Mouse (Mus musculus) heart, embryonic 16.5 days (tissue): ENCODE measurements around the gene Nqo2. TPM values are rescaled to one million over a fixed set of nuclear protein-coding genes. Genes with fewer than 3 reads are reported as not detected.
A peak's percentile ranks its signal among the peaks of the same experiment; 100 is the strongest.
"Not testable (repeated sequence)": the region's sequence is repeated elsewhere in the genome, so short reads cannot be mapped to it uniquely, and the experiment has no call there.

ENCODE experiments used
- ATAC-seq: fragments of 200-750 bp; cut with Nextera tagmentation; replicated peaks from 2 replicates; pipeline ENCODE4 v1.8.0; 2017; ENCODE audit warnings: moderate number of reproducible peaks; ENCODE audit not compliant: insufficient read depth, low FRiP score; ENCODE audit errors: extremely low read depth
- H3K27ac ChIP-seq: fragments of 300-500 bp; sonication (generic); 2 replicates; pipeline ENCODE4 v1.5.1; 2014; ENCODE audit warnings: mild to moderate bottlenecking, low read length, control low read depth, moderate library complexity
- H3K27me3 ChIP-seq: fragments of 300-500 bp; sonication (generic); 2 replicates; pipeline ENCODE4 v1.6.1; 2014; ENCODE audit warnings: low read length, mixed read lengths; ENCODE audit not compliant: control insufficient read depth, insufficient read depth
- H3K36me3 ChIP-seq: fragments of 300-500 bp; sonication (generic); 2 replicates; pipeline ENCODE4 v1.6.1; 2014; ENCODE audit not compliant: control insufficient read depth, insufficient read depth
- H3K4me1 ChIP-seq: fragments of 300-500 bp; sonication (generic); 2 replicates; pipeline ENCODE4 v1.6.1; 2014; ENCODE audit warnings: low read length, mixed read lengths; ENCODE audit not compliant: control insufficient read depth, insufficient read depth
- H3K4me2 ChIP-seq: fragments of 300-500 bp; sonication (generic); 2 replicates; pipeline ENCODE4 v1.6.1; 2014; ENCODE audit warnings: low read depth, mild to moderate bottlenecking, control low read depth, low read length
- H3K4me3 ChIP-seq: fragments of 300-500 bp; sonication (generic); 2 replicates; pipeline ENCODE4 v1.5.1; 2014; ENCODE audit warnings: mild to moderate bottlenecking, control low read depth, low read length
- H3K9ac ChIP-seq: fragments of 300-500 bp; sonication (generic); 2 replicates; pipeline ENCODE4 v1.6.1; 2014; ENCODE audit warnings: low read length, control low read depth
- H3K9me3 ChIP-seq: fragments of 300-500 bp; sonication (generic); replicated peaks from 2 replicates; pipeline ENCODE4 v1.6.1; 2016; ENCODE audit warnings: low read length; ENCODE audit not compliant: control insufficient read depth
- WGBS: fragments of 180-500 bp; shearing (Covaris S2); extraction: QIAGEN DNeasy Blood & Tissue Kit; methylation state at CpG from one replicate; pipeline ENCODE4 v1.1.7; 2014; 5-methylcytosine and 5-hydroxymethylcytosine counted together
- polyA plus RNA-seq: library from polyadenylated mRNA; unstranded; fragments of >200 nt; fragmentation: Nextera tagmentation; extraction: Ambion mirVana; gene quantifications from 2 replicates; pipeline ENCODE4 v1.2.1, GENCODE M21; 2015

Nqo2 gene
- polyA plus RNA-seq, 1 experiment from 2014 or later, result 28.9 TPM

DNA sequence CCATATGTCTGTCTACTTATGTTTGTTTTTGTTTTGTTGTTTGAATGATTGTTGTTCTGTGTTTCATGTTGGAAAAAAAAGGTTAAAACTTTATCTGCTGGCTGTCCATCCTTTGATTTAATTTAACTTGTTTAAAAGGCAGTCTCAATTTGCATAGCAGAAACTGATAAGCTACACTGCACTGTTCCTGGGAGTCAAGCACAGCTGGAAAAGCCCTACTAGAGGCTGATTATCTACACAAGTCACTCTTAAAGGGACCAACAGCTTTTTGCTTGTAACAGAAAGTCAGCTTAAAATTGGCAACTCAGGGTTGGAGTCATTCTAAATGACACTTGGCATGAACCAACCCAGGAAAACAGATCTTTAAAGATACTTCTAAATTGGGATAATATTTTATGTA lies 26.9 kb upstream of the Nqo2 start:
- not testable (repeated sequence) for ATAC-seq, H3K27me3 ChIP-seq, H3K4me3 ChIP-seq, H3K36me3 ChIP-seq, H3K9ac ChIP-seq, H3K9me3 ChIP-seq
- peak overlapping the region; percentile 56; the same call in 1 of the 2 replicates for H3K27ac ChIP-seq
- H3K4me1 ChIP-seq, result peaks cover 13% of the 10 kb centered on the region
- peak overlapping the region; percentile 7; the same call in 1 of the 2 replicates for H3K4me2 ChIP-seq

DNA sequence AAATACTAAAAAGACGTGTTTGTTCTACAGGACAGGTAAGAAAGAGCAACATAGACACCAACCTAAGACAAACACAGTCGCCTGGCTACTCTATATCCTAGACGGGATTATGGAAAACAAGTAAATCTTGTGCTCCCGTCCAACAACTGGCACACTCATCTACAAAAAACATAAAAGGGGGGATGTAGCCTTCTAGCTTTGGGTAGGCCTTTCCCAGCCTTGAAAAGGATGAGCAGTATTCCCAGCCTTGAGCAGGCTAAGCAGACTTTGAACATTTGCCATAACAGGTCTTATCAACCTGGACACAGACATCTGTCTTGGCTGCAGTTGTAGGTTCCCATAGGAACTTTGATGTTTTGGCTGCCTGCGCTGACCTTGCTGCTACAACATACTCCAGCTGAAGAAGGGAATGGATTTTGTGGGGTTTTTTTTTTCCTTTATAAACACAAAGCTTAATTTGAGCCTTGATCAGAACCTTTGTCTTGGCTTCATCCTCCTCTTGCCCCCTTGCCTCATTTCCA lies 23.1 kb upstream of the Nqo2 start:
- no peak for ATAC-seq
- H3K4me1 ChIP-seq, result peaks cover 5% of the 10 kb centered on the region
- H3K9ac ChIP-seq, result no peak overlapping the region
- H3K36me3 ChIP-seq, result no peaks in the 10 kb centered on the region
- no peaks in the 10 kb centered on the region for H3K9me3 ChIP-seq
- 83% methylated on average over 5 of the region's 5 CpGs for WGBS
- no peak overlapping the region for H3K4me3 ChIP-seq
- H3K27ac ChIP-seq, result no peak overlapping the region
- H3K27me3 ChIP-seq, result no peaks in the 10 kb centered on the region
- H3K4me2 ChIP-seq, result no peak overlapping the region

DNA sequence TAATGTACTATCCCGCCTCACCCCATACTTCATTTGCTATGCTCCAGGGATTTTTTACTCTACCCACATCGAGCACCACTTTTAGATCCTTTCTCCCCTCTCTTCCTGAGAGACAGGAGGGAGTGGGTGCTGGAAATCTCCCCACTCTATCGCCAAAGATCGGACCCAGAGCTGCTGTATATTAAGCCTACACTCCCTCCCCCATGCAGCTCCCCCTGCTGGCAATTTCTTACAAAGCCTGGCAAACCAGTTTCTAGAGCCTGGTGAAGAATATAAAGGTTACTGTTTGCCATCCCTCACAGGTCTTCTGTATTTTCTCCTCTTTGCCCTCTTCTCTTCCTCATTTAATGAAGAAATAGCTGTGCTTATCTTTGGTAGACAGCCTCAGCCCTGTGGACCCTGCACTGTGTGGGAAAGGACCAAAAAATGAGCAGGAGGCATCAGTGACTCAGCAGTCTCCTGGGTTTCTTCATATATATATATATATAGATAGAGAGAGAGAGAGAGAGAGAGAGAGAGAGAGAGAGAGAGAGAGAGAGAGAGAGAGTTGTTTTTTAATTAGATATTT lies 22.2 kb upstream of the Nqo2 start:
- H3K27ac ChIP-seq, result no peak overlapping the region
- ATAC-seq, result no peak
- WGBS, result 38% methylated on average over 4 of the region's 4 CpGs
- no peak overlapping the region for H3K4me3 ChIP-seq
- no peaks in the 10 kb centered on the region for H3K4me1 ChIP-seq
- no peaks in the 10 kb centered on the region for H3K36me3 ChIP-seq
- no peak overlapping the region for H3K4me2 ChIP-seq
- no peak overlapping the region for H3K9ac ChIP-seq
- no peaks in the 10 kb centered on the region for H3K9me3 ChIP-seq
- no peaks in the 10 kb centered on the region for H3K27me3 ChIP-seq

DNA sequence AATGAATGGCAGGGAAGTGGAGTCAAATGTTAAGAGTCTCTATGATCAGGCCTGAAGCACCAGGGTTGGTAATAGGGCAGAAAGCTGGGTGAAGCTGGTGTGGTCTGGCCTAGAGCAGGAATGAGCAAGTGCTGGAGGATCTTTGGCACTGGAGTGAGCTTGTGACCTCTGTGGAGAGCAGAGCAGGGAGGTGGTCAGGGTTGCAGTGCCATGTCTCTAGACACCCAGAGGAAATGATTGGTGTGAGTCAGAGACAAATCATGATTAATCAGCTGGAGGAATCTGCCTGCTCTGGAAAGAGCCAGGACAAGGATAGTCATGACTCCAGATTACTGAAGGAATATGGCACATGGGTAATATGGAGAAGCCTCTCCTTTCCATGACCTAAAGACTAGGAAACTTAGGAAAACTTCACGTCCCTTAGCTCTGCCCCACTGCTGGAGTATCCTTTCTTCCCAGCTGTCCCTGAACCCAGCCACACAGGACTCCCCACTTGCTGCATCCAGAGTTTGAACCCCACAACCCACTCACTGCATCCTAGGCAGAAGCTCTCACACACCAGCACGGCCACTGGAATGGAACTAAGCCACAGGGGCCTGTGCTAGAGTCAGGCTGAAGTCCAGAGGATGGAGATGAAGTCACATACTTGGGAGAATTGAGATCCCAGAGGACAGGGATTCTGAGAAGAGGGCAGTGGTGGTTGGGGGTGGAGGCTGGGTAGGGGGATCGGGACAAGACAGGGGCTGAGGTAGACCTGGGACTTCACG lies 13.0 kb upstream of the Nqo2 start:
- Histone ChIP-seq H3K4me2 (no peak overlapping the region), H3K4me1 (no peaks in the 10 kb centered on the region), H3K9me3 (no peaks in the 10 kb centered on the region), H3K27ac (no peak overlapping the region), H3K36me3 (no peaks in the 10 kb centered on the region), H3K27me3 (no peaks in the 10 kb centered on the region), H3K4me3 (no peak overlapping the region), H3K9ac (no peak overlapping the region)
- 74% methylated on average over 4 of the region's 4 CpGs for WGBS
- no peak for ATAC-seq

DNA sequence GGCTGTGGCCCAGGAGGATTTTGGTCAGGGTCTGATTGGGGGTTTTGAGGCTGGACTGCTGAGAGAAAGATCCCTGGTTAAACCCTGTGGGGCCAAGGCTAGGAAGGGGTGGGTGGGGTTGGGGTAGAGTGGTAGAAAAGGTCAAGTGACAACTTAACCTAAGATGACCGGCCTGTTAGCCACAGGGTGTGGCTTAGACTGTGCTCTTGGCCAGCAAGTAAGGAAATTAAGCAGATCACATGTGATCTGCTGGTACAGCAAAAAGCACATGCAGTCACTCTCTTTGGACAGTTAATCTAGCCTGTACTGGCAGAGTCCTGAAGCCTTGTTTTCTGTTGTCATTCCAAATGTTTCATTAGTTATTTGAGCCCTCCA lies 12.4 kb upstream of the Nqo2 start:
- Histone ChIP-seq H3K4me1 (no peaks in the 10 kb centered on the region), H3K9ac (no peak overlapping the region), H3K27ac (no peak overlapping the region), H3K36me3 (no peaks in the 10 kb centered on the region), H3K27me3 (no peaks in the 10 kb centered on the region), H3K4me3 (no peak overlapping the region), H3K9me3 (no peaks in the 10 kb centered on the region), H3K4me2 (no peak overlapping the region)
- whole genome bisulfite sequencing, result 64% methylated on average over 1 of the region's 1 CpGs
- no peak; the same call in 1 of the 2 replicates for ATAC-seq

DNA sequence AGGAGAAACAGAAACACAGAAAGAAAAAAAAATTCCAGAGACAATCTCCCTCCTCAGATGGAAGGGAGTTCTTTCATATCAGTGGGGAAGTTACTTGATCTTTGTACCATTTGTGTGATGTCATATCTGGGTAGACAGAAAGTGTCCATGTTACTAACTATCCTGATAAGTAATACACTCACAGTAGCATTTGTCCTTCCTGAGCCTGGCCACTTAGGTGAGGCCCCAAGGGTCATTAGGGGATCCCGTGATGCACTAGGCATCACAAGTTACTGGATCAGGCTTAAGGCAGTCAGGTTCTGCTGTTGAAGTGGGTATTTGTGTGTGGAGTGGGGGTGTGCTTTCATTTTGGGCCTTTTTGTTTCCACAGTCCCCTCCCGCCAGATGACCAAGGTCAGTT lies 11.5 kb upstream of the Nqo2 start:
- ATAC-seq, result no peak
- no peak overlapping the region for H3K27ac ChIP-seq
- no peak overlapping the region for H3K4me2 ChIP-seq
- no peaks in the 10 kb centered on the region for H3K9me3 ChIP-seq
- no peaks in the 10 kb centered on the region for H3K4me1 ChIP-seq
- no peak overlapping the region for H3K9ac ChIP-seq
- H3K4me3 ChIP-seq, result no peak overlapping the region
- H3K27me3 ChIP-seq, result no peaks in the 10 kb centered on the region
- WGBS, result 89% methylated on average over 2 of the region's 2 CpGs
- no peaks in the 10 kb centered on the region for H3K36me3 ChIP-seq

DNA sequence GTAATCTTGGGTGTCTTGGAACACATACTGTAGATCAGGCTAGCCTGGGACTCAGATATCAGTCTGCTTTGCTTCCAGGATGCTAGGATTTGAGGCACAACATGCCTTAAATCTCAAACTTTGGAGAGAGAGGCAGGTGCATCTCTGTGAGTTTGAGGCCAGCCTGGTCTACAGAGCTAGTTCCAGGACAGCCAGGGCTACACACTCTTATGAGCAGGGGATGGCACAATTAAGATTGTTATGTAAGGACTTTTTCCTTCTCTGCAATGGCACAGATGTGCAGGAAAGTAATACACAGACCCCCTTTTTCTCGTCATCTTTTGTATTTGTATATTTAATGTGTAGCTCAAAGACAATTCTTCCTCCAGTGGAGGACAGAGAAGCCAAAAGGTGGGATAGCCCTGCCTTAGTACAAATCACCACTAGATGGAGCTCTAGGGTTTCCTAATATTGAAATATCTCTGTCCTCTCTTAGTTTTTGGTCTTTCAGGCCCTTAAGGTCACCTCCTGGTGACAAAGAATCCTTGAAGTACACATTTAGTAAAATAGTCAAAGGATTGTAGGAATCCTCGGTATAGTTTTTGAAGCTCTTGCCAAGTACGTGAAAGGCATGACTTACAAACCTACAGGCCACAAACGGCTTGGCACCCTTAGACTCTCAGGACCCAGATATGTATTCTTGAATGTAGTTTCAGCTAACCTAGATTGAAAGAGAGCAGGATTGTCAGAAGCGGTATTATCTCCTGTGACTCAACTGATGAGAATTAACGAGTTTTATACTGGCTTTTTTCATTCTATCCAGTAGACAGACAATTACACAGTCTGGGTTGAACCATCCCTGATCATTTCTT lies 7.7 kb upstream of the Nqo2 start:
- 42% methylated on average over 6 of the region's 6 CpGs for WGBS
- Histone ChIP-seq H3K27me3 (no peaks in the 10 kb centered on the region), H3K27ac (no peak overlapping the region), H3K36me3 (no peaks in the 10 kb centered on the region; the same call in 1 of the 2 replicates), H3K4me2 (no peak overlapping the region), H3K4me1 (no peaks in the 10 kb centered on the region), H3K9me3 (no peaks in the 10 kb centered on the region), H3K9ac (no peak overlapping the region), H3K4me3 (no peak overlapping the region)
- no peak for ATAC-seq

DNA sequence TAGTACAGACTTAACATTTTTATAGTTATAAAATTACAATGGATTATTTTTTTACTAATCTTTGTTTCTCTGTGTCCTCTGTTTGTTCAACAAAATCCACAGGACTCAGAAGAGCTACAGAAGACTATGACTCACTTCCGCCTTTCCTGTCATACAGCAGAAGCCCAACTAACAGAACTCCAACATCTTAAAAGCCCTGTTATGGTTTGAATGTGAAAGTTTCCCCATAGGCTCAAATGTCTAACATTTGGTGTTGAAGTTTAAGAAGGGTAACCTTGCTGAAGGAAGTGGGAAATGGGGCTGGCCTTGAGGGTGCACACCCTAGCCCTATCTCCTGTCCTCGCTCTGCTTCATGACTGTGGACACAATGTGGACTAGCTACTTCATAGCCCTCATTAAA lies 4.7 kb upstream of the Nqo2 start:
- Histone ChIP-seq H3K9ac (no peak overlapping the region), H3K4me2 (no peak overlapping the region), H3K27me3 (no peaks in the 10 kb centered on the region), H3K4me3 (no peak overlapping the region), H3K27ac (no peak overlapping the region), H3K4me1 (peaks cover 2% of the 10 kb centered on the region; the same call in 1 of the 2 replicates), H3K9me3 (no peaks in the 10 kb centered on the region), H3K36me3 (no peaks in the 10 kb centered on the region; the same call in 1 of the 2 replicates)
- 86% methylated on average over 2 of the region's 2 CpGs for WGBS
- no peak for ATAC-seq
